Mouse (Mus musculus): ENCODE results near the gene Fbf1.

Fbf1 gene

DNA sequence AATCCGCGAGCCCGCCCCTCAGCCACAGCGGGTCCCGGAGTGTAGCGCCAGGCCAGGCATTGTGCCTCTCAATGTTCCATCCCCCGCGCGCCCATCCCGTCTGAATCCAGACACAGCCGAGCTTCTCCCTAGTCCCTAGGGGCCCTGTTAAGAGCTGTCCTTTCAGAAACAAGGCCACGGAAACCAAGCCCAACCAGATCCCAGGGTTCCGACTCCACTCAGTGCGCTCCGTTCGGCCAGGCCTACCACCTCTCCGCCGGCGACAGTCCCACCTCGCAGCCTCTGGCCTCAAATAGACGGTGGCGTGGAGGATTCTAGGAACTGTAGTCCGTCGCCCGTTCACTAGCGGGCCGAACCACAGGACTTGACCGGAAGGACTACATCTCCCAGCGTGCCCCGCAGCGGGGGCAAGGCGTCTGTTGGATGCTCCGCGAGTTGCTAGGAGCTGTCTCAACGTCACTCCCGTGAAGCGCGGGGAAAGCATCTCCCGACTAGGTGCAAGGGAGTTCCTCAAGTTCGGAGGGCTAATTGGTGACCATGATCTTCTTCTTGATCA lies at the start of gene Fbf1:
Gene Fbf1, minus strand, starts transcription at position 283 of the 556 bp plus-strand sequence.
- DNase-seq (ENCODE audit: low read depth, low spot score), result peak; percentile 81

DNA sequence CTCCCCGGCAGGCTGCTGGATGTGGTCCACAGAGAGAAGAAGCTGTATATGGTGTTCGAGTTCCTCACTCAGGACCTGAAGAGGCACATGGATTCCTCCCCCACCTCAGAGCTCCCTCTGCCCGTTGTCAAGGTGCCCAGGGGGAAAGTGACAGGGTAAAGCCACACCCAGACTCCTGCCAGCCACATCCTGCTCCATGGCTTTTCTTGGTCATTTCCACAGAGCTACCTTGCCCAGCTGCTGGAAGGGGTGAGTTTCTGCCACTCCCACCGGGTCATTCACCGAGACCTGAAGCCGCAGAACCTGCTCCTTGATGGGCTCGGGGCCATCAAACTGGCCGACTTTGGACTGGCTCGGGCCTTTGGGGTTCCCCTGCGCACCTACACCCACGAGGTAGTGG lies 48.6 kb upstream of the Fbf1 start:
- no peak for DNase-seq (ENCODE audit: low read depth, low spot score)

DNA sequence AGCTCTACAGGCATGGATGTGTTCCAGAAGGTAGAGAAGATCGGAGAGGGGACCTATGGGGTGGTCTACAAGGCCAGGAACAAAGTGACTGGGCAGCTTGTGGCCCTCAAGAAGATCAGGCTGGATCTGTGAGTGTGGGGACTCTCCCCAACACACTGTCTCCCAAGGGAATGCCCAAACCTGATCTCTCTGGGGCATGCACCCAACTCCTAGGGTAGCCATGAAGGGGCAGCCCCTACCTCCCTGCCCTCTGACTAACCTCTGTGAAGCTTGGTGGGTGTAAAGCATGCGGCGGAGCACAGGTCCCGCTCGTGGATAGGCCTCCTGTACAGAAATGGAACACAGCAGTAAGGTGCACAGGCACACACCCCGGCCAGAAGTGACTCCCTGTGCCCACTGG lies 48.0 kb upstream of the Fbf1 start:
- DNase-seq (ENCODE audit: low read depth, low spot score), result no peak

- DNase-seq (ENCODE audit: low read depth, low spot score), result no peak
Observed at GRCm38 (mm10) chr11:116215181-116215580, 47.2 kb upstream of the Fbf1 start.

DNA sequence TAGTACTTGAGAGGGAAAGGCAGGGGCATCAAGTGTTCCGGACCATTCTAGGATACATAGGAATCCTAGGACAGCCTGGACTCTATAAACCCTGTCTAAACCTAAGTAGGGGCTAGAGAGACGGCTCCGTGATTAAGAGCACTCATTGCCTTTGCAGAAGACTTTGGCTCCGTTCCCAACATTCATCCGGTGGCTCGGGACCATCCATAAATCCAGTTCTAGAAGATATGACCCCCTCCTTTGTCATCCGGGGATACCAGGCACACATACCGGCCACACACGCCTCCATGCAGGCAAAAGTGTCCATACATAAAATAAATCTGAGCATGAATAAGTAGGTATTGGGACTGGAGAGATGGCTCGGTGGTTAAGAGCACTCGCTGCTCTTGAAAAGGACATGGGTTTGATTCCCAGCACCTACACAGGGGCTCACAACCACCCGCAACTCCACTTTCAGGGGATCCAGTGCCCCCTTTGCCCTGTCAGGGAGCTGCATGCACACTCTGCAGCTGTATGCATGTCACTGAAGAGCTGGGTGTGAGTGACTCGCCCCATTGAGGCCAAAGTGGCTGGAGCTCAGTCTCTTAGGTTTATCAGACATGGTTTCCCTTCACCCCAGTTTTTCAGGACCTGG lies 46.0 kb upstream of the Fbf1 start:
- no peak for DNase-seq (ENCODE audit: low read depth, low spot score)

DNA sequence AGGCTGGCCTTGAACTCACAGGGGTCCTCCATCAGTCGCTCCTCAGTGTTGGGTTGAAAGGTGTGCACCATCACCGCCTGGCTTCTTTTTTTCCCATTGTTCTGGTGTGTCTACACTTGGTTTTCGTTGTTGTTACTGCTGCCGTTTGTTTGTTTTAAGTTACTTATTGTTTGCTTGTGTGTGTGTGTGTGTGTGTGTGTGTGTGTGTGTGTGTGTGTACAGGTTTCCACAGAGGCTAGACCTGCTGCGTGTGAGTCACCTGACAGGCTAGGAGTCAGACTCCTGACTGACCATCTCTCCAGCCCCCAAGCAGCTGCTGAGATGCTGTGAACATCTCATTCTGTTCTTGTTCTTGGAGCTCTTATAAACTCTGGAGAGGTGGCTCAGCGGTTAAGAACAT lies 44.9 kb upstream of the Fbf1 start:
- DNase-seq (ENCODE audit: low read depth, low spot score), result no peak

DNA sequence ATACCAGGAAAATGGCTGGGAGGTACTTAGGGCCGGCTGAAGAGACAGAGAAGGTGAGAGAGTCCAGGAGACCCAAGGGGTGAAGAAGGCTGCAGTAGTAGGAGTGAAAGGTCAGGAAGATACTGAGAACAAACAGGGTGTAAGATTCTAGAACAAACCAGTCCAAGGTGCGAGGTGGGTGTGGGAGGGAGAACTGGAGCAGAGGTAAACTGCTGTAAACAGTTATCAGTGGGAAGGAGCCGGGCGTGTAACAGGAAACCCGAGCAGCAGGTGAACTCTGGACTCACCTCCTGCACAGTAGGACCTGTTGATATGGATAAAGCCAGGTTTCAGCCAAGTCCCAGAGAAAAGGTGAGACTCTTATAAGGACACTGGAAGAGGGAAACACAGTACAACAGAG lies 42.7 kb upstream of the Fbf1 start:
- DNase-seq (ENCODE audit: low read depth, low spot score), result no peak

GRCm38 (mm10) chr11:116209257-116209656 lies 41.3 kb upstream of the Fbf1 start:
- no peak for DNase-seq (ENCODE audit: low read depth, low spot score)

GRCm38 (mm10) chr11:116208660-116209059 lies 40.7 kb upstream of the Fbf1 start:
- DNase-seq (ENCODE audit: low read depth, low spot score), result no peak

DNA sequence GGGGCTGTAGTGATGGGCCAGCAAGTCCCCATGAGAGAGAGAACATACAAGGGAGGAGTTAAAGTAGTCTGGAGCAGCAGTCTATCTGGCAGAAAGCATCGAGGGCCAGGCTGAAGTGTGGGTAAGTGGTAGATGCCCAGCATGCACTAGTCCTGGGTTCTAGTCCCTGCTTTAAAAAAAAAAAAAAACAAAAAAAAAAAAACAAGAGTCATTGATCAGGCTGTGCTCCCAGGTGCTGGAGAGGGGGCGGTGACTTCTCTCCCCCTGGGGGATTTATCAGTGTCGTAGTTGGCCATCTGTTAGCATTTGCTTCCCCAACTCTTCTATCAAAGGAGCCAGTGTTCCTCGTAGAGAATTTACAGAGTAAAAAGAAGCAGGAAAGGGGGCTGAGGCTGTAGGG lies 38.7 kb upstream of the Fbf1 start:
- DNase-seq (ENCODE audit: low read depth, low spot score), result no peak

DNA sequence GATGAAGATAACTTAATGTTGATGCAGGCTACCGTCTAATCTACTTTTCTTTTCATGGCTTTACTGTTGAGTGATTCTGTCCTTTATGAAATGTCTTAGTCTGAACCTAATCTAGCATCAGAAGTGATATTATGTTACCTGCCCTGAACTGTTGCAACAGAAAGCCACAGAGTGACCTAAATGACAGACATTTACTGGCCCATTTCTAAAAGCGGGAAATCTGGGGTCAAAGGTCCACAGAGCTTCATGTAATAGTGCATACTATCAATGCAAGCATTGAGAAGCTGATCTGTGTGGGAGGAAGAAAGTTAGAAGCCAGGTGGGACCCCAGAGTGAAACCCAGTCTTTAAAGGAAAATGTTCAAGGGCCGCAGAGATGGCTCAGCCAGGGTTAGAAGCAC lies 35.2 kb upstream of the Fbf1 start:
- DNase-seq (ENCODE audit: low read depth, low spot score), result no peak

GRCm38 (mm10) chr11:116201151-116201550 lies 33.2 kb upstream of the Fbf1 start:
- DNase-seq (ENCODE audit: low read depth, low spot score), result no peak

GRCm38 (mm10) chr11:116198639-116199531 lies 30.9 kb upstream of the Fbf1 start, which contains the start of the genes Ten1 and Acox1:
Ten1 (plus strand) TSS chr11:116198855.
Acox1 (minus strand) TSS chr11:116199045.
- peak; percentile 94 for DNase-seq (ENCODE audit: low read depth, low spot score)

- no peak for DNase-seq (ENCODE audit: low read depth, low spot score)
Observed at GRCm38 (mm10) chr11:116198132-116198531, 30.2 kb upstream of the Fbf1 start.

GRCm38 (mm10) chr11:116197584-116197906 lies 29.6 kb upstream of the Fbf1 start:
- DNase-seq (ENCODE audit: low read depth, low spot score), result no peak

GRCm38 (mm10) chr11:116196866-116197583 lies 29.1 kb upstream of the Fbf1 start:
- no peak for DNase-seq (ENCODE audit: low read depth, low spot score)

- no peak for DNase-seq (ENCODE audit: low read depth, low spot score)
Observed at GRCm38 (mm10) chr11:116196336-116196735, 28.4 kb upstream of the Fbf1 start.

GRCm38 (mm10) chr11:116195252-116195651 lies 27.3 kb upstream of the Fbf1 start:
- no peak for DNase-seq (ENCODE audit: low read depth, low spot score)

- no peak for DNase-seq (ENCODE audit: low read depth, low spot score)
Observed at GRCm38 (mm10) chr11:116194619-116195018, 26.7 kb upstream of the Fbf1 start.

GRCm38 (mm10) chr11:116187226-116187930 lies 19.4 kb upstream of the Fbf1 start:
- no peak for DNase-seq (ENCODE audit: low read depth, low spot score)

- no peak for DNase-seq (ENCODE audit: low read depth, low spot score)
Observed at GRCm38 (mm10) chr11:116186360-116186759, 18.4 kb upstream of the Fbf1 start.
